Mouse (Mus musculus) liver, embryonic 11.5 days (tissue): ENCODE results near the gene A130010J15Rik. TPM values are rescaled to one million over a fixed set of nuclear protein-coding genes. Genes with fewer than 3 reads are reported as not detected.

Experiments
- ATAC-seq: fragments of 200-750 bp; cut with Nextera tagmentation; replicated peaks from 2 replicates; pipeline ENCODE4 v1.8.0; 2017; ENCODE audit warnings: moderate number of reproducible peaks, mild to moderate bottlenecking, moderate TSS enrichment, moderate library complexity; ENCODE audit not compliant: low FRiP score
- DNase-seq: peaks from one replicate; pipeline ENCODE4 v3.0.0-alpha.2; 2017; ENCODE audit warnings: low spot score
- H3K27ac ChIP-seq: fragments of 300-500 bp; sonication (generic); 2 replicates; pipeline ENCODE4 v1.5.1; 2014; ENCODE audit warnings: mild to moderate bottlenecking, low read depth, low read length, control low read depth
- H3K27me3 ChIP-seq: fragments of 300-500 bp; sonication (generic); replicated peaks from 2 replicates; pipeline ENCODE4 v1.6.1; 2014; ENCODE audit warnings: low read length, mixed read lengths; ENCODE audit not compliant: control insufficient read depth, insufficient read depth
- H3K36me3 ChIP-seq: fragments of 300-500 bp; sonication (generic); 2 replicates; pipeline ENCODE4 v1.6.1; 2014; ENCODE audit warnings: mild to moderate bottlenecking, low read length, moderate library complexity, mixed read lengths; ENCODE audit not compliant: control insufficient read depth, insufficient read depth
- H3K4me1 ChIP-seq: fragments of 300-500 bp; sonication (generic); replicated peaks from 2 replicates; pipeline ENCODE4 v1.6.1; 2014; ENCODE audit warnings: low read length, mixed read lengths; ENCODE audit not compliant: control insufficient read depth, insufficient read depth
- H3K4me2 ChIP-seq: fragments of 300-500 bp; sonication (generic); 2 replicates; pipeline ENCODE4 v1.6.1; 2014; ENCODE audit warnings: mild to moderate bottlenecking, control low read depth, moderate library complexity
- H3K4me3 ChIP-seq: fragments of 300-500 bp; sonication (generic); 2 replicates; pipeline ENCODE4 v1.5.1; 2014; ENCODE audit warnings: low read depth, low read length, control low read depth
- H3K9ac ChIP-seq: fragments of 300-500 bp; sonication (generic); 2 replicates; pipeline ENCODE4 v1.6.1; 2014; ENCODE audit warnings: low read depth, low read length, control low read depth
- H3K9me3 ChIP-seq: fragments of 300-500 bp; sonication (generic); 2 replicates; pipeline ENCODE4 v1.6.1; 2016; ENCODE audit warnings: low read length, inconsistent platforms, mixed read lengths; ENCODE audit not compliant: control insufficient read depth
- WGBS: fragments of 180-500 bp; shearing (Covaris S2); extraction: QIAGEN DNeasy Blood & Tissue Kit; methylation state at CpG from one replicate; pipeline ENCODE4 v1.1.7; 2014; 5-methylcytosine and 5-hydroxymethylcytosine counted together
- polyA plus RNA-seq: library from polyadenylated mRNA; unstranded; fragments of >200 nt; fragmentation: Nextera tagmentation; extraction: Ambion mirVana; gene quantifications from 2 replicates; pipeline ENCODE4 v1.2.1, GENCODE M21; 2014

The A130010J15Rik gene
- polyA plus RNA-seq, 1 experiment from 2014 or later, result 11.1 TPM

GRCm38 (mm10) chr1:193189151-193189621, 21.3 kb downstream of the A130010J15Rik start:
- Histone ChIP-seq H3K4me3 (no peak overlapping the region), H3K9ac (no peak overlapping the region), H3K9me3 (no peaks in the 10 kb centered on the region), H3K4me1 (peaks cover 9% of the 10 kb centered on the region; the same call in 1 of the 2 replicates), H3K4me2 (no peak overlapping the region), H3K36me3 (no peaks in the 10 kb centered on the region), H3K27ac (peak overlapping the region; percentile 28), H3K27me3 (no peaks in the 10 kb centered on the region)
- WGBS, result 52% methylated on average over 9 of the region's 9 CpGs
- peak; percentile 38 for DNase-seq
- ATAC-seq, result peak; percentile 59; the same call in 1 of the 2 replicates

- no peaks in the 10 kb centered on the region for H3K9me3 ChIP-seq
- no peak overlapping the region for H3K4me3 ChIP-seq
- peaks cover 9% of the 10 kb centered on the region; the same call in 1 of the 2 replicates for H3K4me1 ChIP-seq
- H3K27me3 ChIP-seq, result no peaks in the 10 kb centered on the region
- DNase-seq, result no peak
- H3K36me3 ChIP-seq, result no peaks in the 10 kb centered on the region
- H3K27ac ChIP-seq, result peak overlapping the region; percentile 28
- 50% methylated on average over 3 of the region's 3 CpGs for WGBS
- H3K9ac ChIP-seq, result no peak overlapping the region
- H3K4me2 ChIP-seq, result no peak overlapping the region
- ATAC-seq, result no peak
Observed at GRCm38 (mm10) chr1:193189771-193190170, 21.9 kb downstream of the A130010J15Rik start.

- Histone ChIP-seq H3K9me3 (no peaks in the 10 kb centered on the region), H3K4me2 (no peak overlapping the region), H3K27me3 (no peaks in the 10 kb centered on the region), H3K27ac (no peak overlapping the region; the same call in 1 of the 2 replicates), H3K9ac (no peak overlapping the region), H3K36me3 (no peaks in the 10 kb centered on the region), H3K4me1 (peaks cover 9% of the 10 kb centered on the region; the same call in 1 of the 2 replicates), H3K4me3 (no peak overlapping the region)
- DNase-seq, result no peak
- 75% methylated on average over 7 of the region's 7 CpGs for WGBS
- ATAC-seq, result no peak
Observed at GRCm38 (mm10) chr1:193191675-193192283, 23.9 kb downstream of the A130010J15Rik start.

GRCm38 (mm10) chr1:193194416-193195140, 26.7 kb downstream of the A130010J15Rik start:
- WGBS, result 93% methylated on average over 3 of the region's 3 CpGs
- Histone ChIP-seq H3K4me2 (no peak overlapping the region), H3K9me3 (no peaks in the 10 kb centered on the region), H3K9ac (no peak overlapping the region), H3K4me1 (peaks cover under 1% of the 10 kb centered on the region; the same call in 1 of the 2 replicates), H3K27me3 (no peaks in the 10 kb centered on the region), H3K4me3 (no peak overlapping the region), H3K27ac (no peak overlapping the region), H3K36me3 (no peaks in the 10 kb centered on the region)
- ATAC-seq (no peak), DNase-seq (no peak)

DNA sequence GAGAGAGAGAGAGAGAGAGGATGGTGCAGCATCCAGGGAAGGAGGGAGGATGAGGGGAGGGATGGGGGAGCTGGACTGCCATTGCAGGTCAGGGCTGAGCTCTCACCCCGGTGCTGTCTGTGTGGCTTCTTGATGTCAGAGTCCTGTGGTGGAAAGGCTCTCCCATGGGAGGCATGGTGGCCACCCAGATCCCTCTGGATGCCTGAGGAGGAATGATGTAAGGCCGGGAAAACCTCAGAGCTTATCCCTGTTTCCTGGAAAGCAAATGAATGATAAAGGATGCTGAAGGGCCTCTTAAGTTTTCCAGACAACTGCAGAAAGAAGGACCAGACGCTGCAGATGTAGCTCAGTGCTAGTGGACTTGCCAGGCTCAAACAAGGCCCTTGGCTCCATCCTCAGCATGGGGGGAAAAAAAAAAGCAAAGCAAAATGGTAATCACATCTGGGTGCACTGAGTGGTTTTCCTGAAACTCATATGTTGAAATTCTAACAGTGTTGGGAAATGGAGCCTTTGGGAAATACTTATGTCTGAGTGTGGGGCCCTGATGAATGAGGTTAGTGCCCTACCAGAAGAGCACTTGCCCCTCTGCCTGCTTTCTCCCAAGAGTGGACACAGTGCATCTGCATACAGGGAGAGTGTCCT, 27.4 kb downstream of the A130010J15Rik start:
- Histone ChIP-seq H3K4me1 (no peaks in the 10 kb centered on the region; the same call in 1 of the 2 replicates), H3K27ac (no peak overlapping the region), H3K9me3 (no peaks in the 10 kb centered on the region), H3K36me3 (no peaks in the 10 kb centered on the region), H3K27me3 (no peaks in the 10 kb centered on the region), H3K4me2 (no peak overlapping the region), H3K9ac (no peak overlapping the region), H3K4me3 (no peak overlapping the region)
- WGBS, result 70% methylated on average over 3 of the region's 3 CpGs
- DNase-seq (no peak), ATAC-seq (no peak)

- no peak overlapping the region for H3K27ac ChIP-seq
- H3K27me3 ChIP-seq, result no peaks in the 10 kb centered on the region
- 80% methylated on average over 18 of the region's 18 CpGs for WGBS
- DNase-seq, result no peak
- H3K4me1 ChIP-seq, result no peaks in the 10 kb centered on the region; the same call in 1 of the 2 replicates
- no peaks in the 10 kb centered on the region for H3K9me3 ChIP-seq
- no peak overlapping the region for H3K4me3 ChIP-seq
- no peak overlapping the region for H3K9ac ChIP-seq
- H3K36me3 ChIP-seq, result no peaks in the 10 kb centered on the region
- ATAC-seq, result no peak
- H3K4me2 ChIP-seq, result no peak overlapping the region
Observed at GRCm38 (mm10) chr1:193197494-193198205, 29.8 kb downstream of the A130010J15Rik start.

- no peak overlapping the region for H3K4me3 ChIP-seq
- WGBS, result 68% methylated on average over 2 of the region's 2 CpGs
- H3K9me3 ChIP-seq, result no peaks in the 10 kb centered on the region
- H3K4me1 ChIP-seq, result no peaks in the 10 kb centered on the region; the same call in 1 of the 2 replicates
- H3K27ac ChIP-seq, result no peak overlapping the region
- no peak for ATAC-seq
- H3K27me3 ChIP-seq, result no peaks in the 10 kb centered on the region
- H3K4me2 ChIP-seq, result no peak overlapping the region
- H3K9ac ChIP-seq, result no peak overlapping the region
- DNase-seq, result no peak
- no peaks in the 10 kb centered on the region for H3K36me3 ChIP-seq
Observed at GRCm38 (mm10) chr1:193198312-193198711, 30.5 kb downstream of the A130010J15Rik start.
